Mouse (Mus musculus) hindbrain, embryonic 13.5 days (tissue): ENCODE data around the gene Fancc. TPM values are rescaled to one million over a fixed set of nuclear protein-coding genes. Genes with fewer than 3 reads are reported as not detected.
A peak's percentile ranks its signal among the peaks of the same experiment; 100 is the strongest.

Experiments
- ATAC-seq: fragments of 200-750 bp; cut with Nextera tagmentation; 2 replicates; pipeline ENCODE4 v1.8.0; 2017; ENCODE audit warnings: moderate TSS enrichment; ENCODE audit not compliant: low FRiP score
- H3K27ac ChIP-seq: fragments of 300-500 bp; sonication (generic); 2 replicates; pipeline ENCODE4 v1.5.1; 2015; ENCODE audit warnings: inconsistent platforms, mild to moderate bottlenecking, moderate library complexity
- H3K27me3 ChIP-seq: fragments of 300-500 bp; sonication (generic); 2 replicates; pipeline ENCODE4 v1.6.1; 2015; ENCODE audit warnings: mild to moderate bottlenecking, inconsistent platforms
- H3K36me3 ChIP-seq: fragments of 300-500 bp; sonication (generic); 2 replicates; pipeline ENCODE4 v1.6.1; 2015; ENCODE audit warnings: mild to moderate bottlenecking, inconsistent platforms
- H3K4me1 ChIP-seq: fragments of 300-500 bp; sonication (generic); replicated peaks from 2 replicates; pipeline ENCODE4 v1.6.1; 2015; ENCODE audit warnings: inconsistent platforms
- H3K4me2 ChIP-seq: fragments of 300-500 bp; sonication (generic); 2 replicates; pipeline ENCODE4 v1.6.1; 2015; ENCODE audit warnings: inconsistent platforms, mild to moderate bottlenecking, moderate library complexity
- H3K4me3 ChIP-seq: fragments of 300-500 bp; sonication (generic); 2 replicates; pipeline ENCODE4 v1.5.1; 2015; ENCODE audit warnings: mild to moderate bottlenecking, inconsistent platforms
- H3K9ac ChIP-seq: fragments of 300-500 bp; sonication (generic); 2 replicates; pipeline ENCODE4 v1.6.1; 2015; ENCODE audit warnings: mild to moderate bottlenecking, inconsistent platforms
- H3K9me3 ChIP-seq: fragments of 300-500 bp; sonication (generic); 2 replicates; pipeline ENCODE4 v1.6.1; 2016; ENCODE audit warnings: inconsistent platforms
- WGBS: fragments of 180-500 bp; shearing (Covaris S2); methylation state at CpG from one replicate; pipeline ENCODE4 v1.1.7; 2015; 5-methylcytosine and 5-hydroxymethylcytosine counted together
- polyA plus RNA-seq: library from polyadenylated mRNA; unstranded; fragments of >200 nt; fragmentation: Nextera tagmentation; extraction: Ambion mirVana; gene quantifications from 2 replicates; pipeline ENCODE4 v1.2.1, GENCODE M21; 2015

The Fancc gene
- polyA plus RNA-seq, 1 experiment from 2014 or later: 16.3 TPM

DNA sequence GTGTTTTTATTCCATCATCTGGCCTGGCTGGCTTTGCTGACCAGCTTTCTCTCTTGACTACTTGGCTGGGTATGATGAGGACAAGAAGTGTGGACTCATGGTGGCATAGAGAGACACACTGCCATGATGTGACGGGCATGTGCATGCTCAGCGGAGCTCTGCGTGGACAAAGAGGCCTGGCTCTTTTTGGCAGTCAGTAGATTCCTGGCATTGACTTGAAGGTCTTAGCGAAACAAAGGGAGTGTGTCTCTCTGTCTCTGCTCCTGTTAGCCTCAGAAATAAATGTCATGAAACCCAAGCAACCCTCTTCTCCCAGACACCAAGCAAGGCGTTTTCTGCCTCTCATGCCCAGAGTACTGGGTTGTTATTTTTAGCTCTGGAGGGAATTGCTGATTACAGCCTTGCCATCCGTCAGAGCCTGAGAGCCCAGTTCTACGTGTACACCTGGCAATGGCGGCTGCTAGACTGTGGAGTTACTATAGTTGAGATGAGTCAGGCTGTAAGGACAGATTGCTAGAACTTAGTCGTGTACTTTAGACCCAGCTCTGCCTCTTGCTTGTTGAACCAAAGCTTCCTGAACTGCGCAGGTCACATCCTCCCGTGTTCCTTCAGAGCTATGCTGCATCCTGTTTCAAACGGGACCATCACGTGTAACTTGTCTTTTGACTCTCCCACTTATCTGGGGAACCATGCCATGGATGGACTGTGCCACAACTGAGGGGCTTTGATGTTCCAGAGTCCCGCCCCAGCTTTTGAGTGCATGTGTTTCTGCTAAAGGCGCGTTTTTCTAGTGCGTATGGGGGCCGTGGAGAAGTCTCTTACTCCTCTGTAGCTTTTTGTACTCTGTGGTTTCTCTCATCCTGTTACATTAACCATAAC lies 236.1 kb downstream of the Fancc start:
- ATAC-seq: peak; percentile 77
- no peak overlapping the region for H3K4me2 ChIP-seq

DNA sequence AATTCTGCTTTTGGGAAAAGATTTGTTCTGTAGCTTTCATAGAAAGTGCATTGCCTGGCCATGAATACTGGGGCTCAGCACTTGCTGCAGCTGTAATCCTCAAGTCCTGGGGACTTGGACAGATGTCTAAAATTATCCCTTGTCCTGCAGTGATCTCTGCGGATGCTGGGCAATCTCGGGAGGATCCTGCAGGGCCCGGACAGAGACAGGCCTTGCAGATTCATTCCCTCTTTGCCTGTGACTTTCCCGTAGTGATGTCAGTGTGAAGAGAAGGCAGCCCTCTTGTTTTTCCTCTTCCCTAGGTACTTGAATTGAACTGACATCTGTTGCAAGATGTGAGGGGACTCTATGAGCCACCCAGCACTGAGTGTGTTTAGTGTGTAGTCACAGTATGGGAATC lies 236.9 kb downstream of the Fancc start:
- ATAC-seq: no peak
- Histone ChIP-seq H3K4me3 (no peak overlapping the region), H3K4me2 (no peak overlapping the region), H3K27me3 (no peaks in the 10 kb centered on the region), H3K4me1 (peaks cover 24% of the 10 kb centered on the region), H3K27ac (no peak overlapping the region), H3K9ac (no peak overlapping the region), H3K9me3 (no peaks in the 10 kb centered on the region), H3K36me3 (0 out of 2 replicates have a peak, but pooled peaks cover 5% of the 10 kb centered on the region)
- 26% methylated on average over 4 of the region's 4 CpGs for WGBS

More for the DNA sequence above, 236.1 kb downstream of the Fancc start:
- Histone ChIP-seq H3K9ac (no peak overlapping the region), H3K9me3 (no peaks in the 10 kb centered on the region), H3K4me1 (peaks cover 22% of the 10 kb centered on the region), H3K4me3 (no peak overlapping the region), H3K27me3 (no peaks in the 10 kb centered on the region), H3K27ac (0 out of 2 replicates have a peak overlapping the region, but pooled peaks have one; percentile 55), H3K36me3 (0 out of 2 replicates have a peak, but pooled peaks cover 5% of the 10 kb centered on the region)
- 61% methylated on average over 18 of the region's 18 CpGs for WGBS

DNA sequence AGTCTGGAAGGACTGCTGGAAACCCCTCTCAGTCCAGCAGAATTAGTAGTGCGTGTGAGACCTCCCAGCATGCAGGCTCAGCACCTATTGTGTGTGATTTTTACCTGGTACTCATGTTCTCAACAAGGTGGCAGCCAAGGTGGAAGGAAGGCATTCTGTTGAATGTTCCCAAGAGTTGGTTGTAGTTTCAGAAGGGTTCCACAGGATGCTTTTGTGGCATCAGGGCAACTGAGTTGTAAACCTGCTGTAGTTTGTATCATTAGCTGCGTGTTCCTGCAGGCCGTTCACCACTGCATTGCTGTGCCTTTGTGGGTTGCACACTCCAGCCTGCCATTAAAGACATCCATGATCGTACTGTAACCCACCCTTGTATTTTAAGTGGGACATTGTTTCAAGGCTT lies 238.4 kb downstream of the Fancc start:
- no peak for ATAC-seq
- H3K4me1 ChIP-seq: peaks cover 27% of the 10 kb centered on the region
- no peak overlapping the region for H3K4me2 ChIP-seq
- H3K27ac ChIP-seq: no peak overlapping the region
- H3K36me3 ChIP-seq: 0 out of 2 replicates have a peak, but pooled peaks cover 5% of the 10 kb centered on the region
- 95% methylated on average over 4 of the region's 4 CpGs for WGBS
- no peak overlapping the region for H3K9ac ChIP-seq
- no peak overlapping the region for H3K4me3 ChIP-seq
- H3K9me3 ChIP-seq: no peaks in the 10 kb centered on the region
- H3K27me3 ChIP-seq: no peaks in the 10 kb centered on the region

DNA sequence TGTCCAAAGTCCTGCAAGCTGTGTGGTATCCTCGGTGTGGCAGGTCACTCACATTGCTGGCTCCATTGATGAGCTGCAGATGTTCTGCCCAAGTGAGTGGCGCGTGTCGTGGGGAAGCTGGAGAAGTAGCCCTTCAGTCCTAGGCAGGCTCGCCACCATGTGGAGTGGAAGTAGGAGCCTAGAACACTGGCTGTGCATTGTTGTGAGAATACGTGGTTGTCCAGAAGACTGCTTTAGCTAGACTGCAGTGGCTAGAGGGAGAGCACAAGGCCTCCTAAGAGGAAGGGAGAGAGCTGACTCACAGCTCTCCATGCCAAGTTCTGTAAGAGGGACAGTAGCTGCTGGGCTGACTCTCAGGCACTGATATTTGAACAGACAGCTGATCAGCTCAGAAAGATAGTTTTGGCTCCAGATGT lies 238.9 kb downstream of the Fancc start:
- peaks cover 27% of the 10 kb centered on the region for H3K4me1 ChIP-seq
- no peak overlapping the region for H3K4me3 ChIP-seq
- H3K27me3 ChIP-seq: no peaks in the 10 kb centered on the region
- no peak for ATAC-seq
- no peaks in the 10 kb centered on the region for H3K9me3 ChIP-seq
- no peak overlapping the region for H3K4me2 ChIP-seq
- WGBS: 75% methylated on average over 6 of the region's 6 CpGs
- H3K27ac ChIP-seq: no peak overlapping the region
- H3K9ac ChIP-seq: no peak overlapping the region
- H3K36me3 ChIP-seq: 0 out of 2 replicates have a peak, but pooled peaks cover 5% of the 10 kb centered on the region

- no peaks in the 10 kb centered on the region for H3K9me3 ChIP-seq
- H3K27me3 ChIP-seq: no peaks in the 10 kb centered on the region
- no peak overlapping the region for H3K27ac ChIP-seq
- H3K4me3 ChIP-seq: no peak overlapping the region
- 0 out of 2 replicates have a peak, but pooled peaks cover 5% of the 10 kb centered on the region for H3K36me3 ChIP-seq
- ATAC-seq: no peak
- peaks cover 27% of the 10 kb centered on the region for H3K4me1 ChIP-seq
- H3K9ac ChIP-seq: no peak overlapping the region
- WGBS: 64% methylated on average over 7 of the region's 7 CpGs
- no peak overlapping the region for H3K4me2 ChIP-seq
Measured at GRCm38 (mm10) chr13:63256807-63257206, 240.3 kb downstream of the Fancc start.

- Histone ChIP-seq H3K4me2 (no peak overlapping the region), H3K4me1 (peaks cover 28% of the 10 kb centered on the region), H3K27me3 (no peaks in the 10 kb centered on the region), H3K27ac (no peak overlapping the region), H3K9ac (no peak overlapping the region), H3K36me3 (0 out of 2 replicates have a peak, but pooled peaks cover 5% of the 10 kb centered on the region), H3K4me3 (no peak overlapping the region), H3K9me3 (no peaks in the 10 kb centered on the region)
- ATAC-seq: no peak
- WGBS: 85% methylated on average over 6 of the region's 6 CpGs
Measured at GRCm38 (mm10) chr13:63256146-63256545, 240.9 kb downstream of the Fancc start.

GRCm38 (mm10) chr13:63255519-63256011 lies 241.5 kb downstream of the Fancc start:
- no peaks in the 10 kb centered on the region for H3K9me3 ChIP-seq
- H3K27ac ChIP-seq: no peak overlapping the region
- H3K27me3 ChIP-seq: no peaks in the 10 kb centered on the region
- H3K4me2 ChIP-seq: no peak overlapping the region
- H3K36me3 ChIP-seq: 0 out of 2 replicates have a peak, but pooled peaks cover 5% of the 10 kb centered on the region
- no peak overlapping the region for H3K4me3 ChIP-seq
- WGBS: 89% methylated on average over 5 of the region's 5 CpGs
- no peak for ATAC-seq
- H3K9ac ChIP-seq: no peak overlapping the region
- peaks cover 22% of the 10 kb centered on the region for H3K4me1 ChIP-seq

DNA sequence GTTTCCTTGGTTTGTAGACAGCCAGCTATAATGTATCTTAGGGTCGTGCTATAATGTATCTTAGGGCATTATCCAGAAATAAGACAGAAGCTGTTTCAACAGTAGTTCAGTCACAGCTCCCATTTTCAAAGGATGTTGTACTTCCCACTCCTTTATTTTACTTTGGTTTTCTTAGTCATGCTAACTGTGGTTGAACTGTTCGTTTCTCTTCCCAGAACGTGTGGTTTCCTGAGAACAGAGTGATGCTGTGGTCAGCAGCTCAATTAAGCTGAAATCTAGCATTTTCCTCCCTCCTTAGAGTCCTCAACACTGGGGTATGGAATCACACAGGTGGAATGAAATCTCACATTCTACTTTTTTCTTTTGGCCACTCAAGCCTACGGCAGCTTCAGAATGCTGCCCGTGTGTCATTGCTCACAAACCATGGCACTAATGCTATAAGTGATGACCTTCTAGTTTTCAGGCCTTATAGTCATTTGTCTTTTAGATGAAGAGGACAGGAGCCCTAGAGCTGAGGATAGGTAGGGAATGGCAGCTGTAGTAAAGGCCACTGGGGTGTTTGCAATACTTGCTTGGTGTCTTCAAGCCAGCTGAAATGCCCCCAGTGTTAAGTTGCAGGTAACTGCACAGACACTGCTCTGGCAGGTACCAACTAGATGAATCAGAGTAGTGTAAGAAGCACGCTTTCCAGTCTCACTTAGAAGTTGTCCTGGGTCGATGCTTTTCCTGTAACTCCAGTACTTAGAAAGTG lies 243.0 kb downstream of the Fancc start:
- ATAC-seq: no peak
- Histone ChIP-seq H3K4me3 (no peak overlapping the region), H3K36me3 (0 out of 2 replicates have a peak, but pooled peaks cover 5% of the 10 kb centered on the region), H3K9me3 (no peaks in the 10 kb centered on the region), H3K27ac (no peak overlapping the region), H3K9ac (no peak overlapping the region), H3K27me3 (no peaks in the 10 kb centered on the region), H3K4me1 (peaks cover 14% of the 10 kb centered on the region; the same call in 1 of the 2 replicates), H3K4me2 (no peak overlapping the region)
- WGBS: 93% methylated on average over 7 of the region's 7 CpGs

- Histone ChIP-seq H3K36me3 (0 out of 2 replicates have a peak, but pooled peaks cover 5% of the 10 kb centered on the region), H3K4me1 (peaks cover 10% of the 10 kb centered on the region; the same call in 1 of the 2 replicates), H3K4me2 (no peak overlapping the region), H3K27ac (no peak overlapping the region), H3K27me3 (no peaks in the 10 kb centered on the region), H3K9ac (no peak overlapping the region), H3K4me3 (no peak overlapping the region), H3K9me3 (no peaks in the 10 kb centered on the region)
- ATAC-seq: no peak
- 81% methylated on average over 5 of the region's 5 CpGs for WGBS
Measured at GRCm38 (mm10) chr13:63253147-63253546, 243.9 kb downstream of the Fancc start.

DNA sequence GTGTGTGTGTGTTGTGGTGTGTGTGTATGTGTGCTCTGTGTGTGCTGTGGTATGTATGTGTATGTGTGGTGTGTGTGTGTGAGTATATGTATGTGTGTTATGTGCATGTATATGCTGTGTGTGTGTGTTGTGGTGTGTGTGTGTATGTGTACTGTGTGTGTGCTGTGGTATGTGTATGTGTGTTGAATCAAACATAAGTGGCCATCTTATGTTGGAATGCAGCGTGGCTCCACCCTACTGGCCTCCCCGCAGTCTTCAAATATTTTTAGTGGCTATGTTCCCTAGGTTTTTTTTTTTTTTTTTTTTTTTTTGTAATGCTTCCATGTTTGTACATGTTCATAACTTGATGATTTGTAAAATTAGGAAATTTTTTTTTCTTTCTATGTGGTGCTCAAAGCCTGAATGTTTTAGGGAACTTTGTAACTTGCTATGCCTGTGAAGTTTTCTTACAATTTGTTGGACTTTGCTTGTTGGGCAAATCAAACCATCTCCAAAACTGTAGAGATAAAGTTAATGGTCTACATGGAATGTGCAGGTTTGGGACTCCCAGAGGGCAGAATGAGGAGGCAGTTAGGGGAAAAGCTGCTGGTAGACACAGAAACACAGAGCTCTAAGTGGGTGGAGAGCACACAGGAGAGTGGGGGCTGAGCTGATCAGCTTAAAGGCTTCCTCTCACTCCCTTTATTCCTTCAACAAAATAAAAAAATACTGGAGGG lies 244.6 kb downstream of the Fancc start:
- H3K9ac ChIP-seq: no peak overlapping the region
- no peak overlapping the region for H3K27ac ChIP-seq
- H3K36me3 ChIP-seq: 0 out of 2 replicates have a peak, but pooled peaks cover 5% of the 10 kb centered on the region
- no peak for ATAC-seq
- H3K27me3 ChIP-seq: no peaks in the 10 kb centered on the region
- no peak overlapping the region for H3K4me2 ChIP-seq
- H3K9me3 ChIP-seq: no peaks in the 10 kb centered on the region
- 97% methylated on average over 2 of the region's 2 CpGs for WGBS
- H3K4me1 ChIP-seq: peaks cover 10% of the 10 kb centered on the region; the same call in 1 of the 2 replicates
- no peak overlapping the region for H3K4me3 ChIP-seq

DNA sequence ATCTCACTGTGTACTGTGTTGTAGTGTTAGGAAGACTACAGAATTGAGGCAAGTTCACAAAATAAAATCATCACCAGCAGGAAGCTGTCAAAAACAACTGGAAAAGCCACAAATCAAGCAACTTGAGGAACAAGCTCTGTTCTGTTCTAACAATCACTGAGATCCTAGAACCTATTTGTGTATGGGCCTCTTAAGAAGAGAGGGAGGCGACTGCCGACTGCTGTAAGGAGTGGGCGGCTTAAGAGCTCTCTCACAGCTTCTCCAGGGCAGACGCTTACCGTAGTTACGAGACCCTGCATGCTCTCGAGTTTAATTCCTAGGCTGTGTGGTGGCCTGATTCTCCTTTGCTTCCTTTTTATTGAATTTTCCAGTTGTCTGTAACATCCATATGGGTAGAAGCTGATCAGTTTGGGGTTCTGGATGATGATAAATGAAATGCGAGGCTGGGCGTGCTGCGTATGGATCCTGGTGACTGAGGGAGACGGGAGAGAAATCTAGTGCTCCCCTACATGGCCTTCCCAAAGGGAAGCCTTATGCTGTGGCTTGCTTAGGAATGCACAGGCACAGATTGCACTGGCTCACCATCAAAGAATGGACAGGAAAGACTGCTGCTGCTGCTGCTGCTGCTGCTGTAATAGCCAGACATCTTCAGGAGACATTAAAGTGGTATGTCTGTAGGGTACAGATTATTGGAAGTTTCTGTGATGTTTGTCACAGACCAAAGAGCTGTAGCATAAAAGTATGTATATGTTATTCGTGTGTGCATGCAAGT lies 245.8 kb downstream of the Fancc start:
- 73% methylated on average over 12 of the region's 12 CpGs for WGBS

More for the DNA sequence above, 245.8 kb downstream of the Fancc start:
- Histone ChIP-seq H3K27me3 (no peaks in the 10 kb centered on the region), H3K27ac (no peak overlapping the region), H3K4me1 (peaks cover 10% of the 10 kb centered on the region; the same call in 1 of the 2 replicates), H3K4me2 (no peak overlapping the region), H3K9me3 (no peaks in the 10 kb centered on the region), H3K4me3 (no peak overlapping the region), H3K36me3 (no peaks in the 10 kb centered on the region), H3K9ac (no peak overlapping the region)
- no peak for ATAC-seq
